Mouse (Mus musculus) adrenal gland, adult (tissue): Measurements from ENCODE around the gene Map3k1.

Experiments used
- DNase-seq, 2 experiments: peaks; one replicate each; pipeline ENCODE4 v3.0.0; 2022 to 2023; ENCODE audit warnings: low spot score in 1 of 2; ENCODE audit not compliant: inconsistent age in 2 of 2

Gene Map3k1

DNA sequence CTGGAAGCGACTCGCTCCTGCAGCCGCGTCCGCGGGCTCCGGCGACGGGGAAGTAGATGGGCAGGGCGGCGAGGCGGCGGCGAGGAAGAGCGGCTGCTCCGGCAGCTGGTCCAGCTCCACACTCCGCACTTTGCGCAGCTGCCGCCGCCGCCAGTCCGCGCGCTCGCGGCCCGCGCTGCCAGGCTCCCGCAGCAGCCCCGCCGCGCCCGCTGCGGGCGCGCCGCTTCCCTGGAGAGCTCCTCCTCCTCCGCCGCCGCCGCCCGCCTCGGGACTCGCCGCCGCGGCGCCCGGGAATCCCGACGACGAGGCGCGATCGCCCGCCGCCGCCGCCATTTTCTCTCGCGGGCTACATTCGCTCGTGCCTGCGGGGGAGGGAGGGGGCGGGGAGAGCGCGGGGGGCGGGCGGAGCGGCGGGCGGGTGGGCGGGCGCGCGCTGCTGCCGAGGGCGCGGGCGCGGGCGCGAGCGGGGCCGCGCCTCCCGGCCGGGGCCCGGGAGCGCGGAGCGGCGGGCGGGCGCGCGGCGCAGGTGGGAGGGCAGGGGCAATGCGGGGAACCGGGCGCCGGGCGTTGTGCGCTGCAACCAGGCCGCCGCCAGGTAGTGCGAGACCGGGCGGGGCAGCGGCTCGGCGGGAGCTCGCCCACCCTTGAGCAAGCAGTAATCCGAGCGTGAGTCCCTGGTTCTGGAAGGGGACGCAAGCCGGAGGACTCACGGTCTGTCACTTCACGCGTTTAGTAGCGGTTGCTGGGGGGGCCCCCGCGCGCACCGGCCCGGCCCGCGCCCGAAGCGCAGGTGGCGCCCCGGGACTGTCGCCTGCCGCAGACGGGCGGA, at the start of gene Map3k1:
Gene Map3k1 (minus strand): TSS at position 357 of the 829 bp plus-strand sequence.
- peak; percentile 82 to 93 for DNase-seq

DNA sequence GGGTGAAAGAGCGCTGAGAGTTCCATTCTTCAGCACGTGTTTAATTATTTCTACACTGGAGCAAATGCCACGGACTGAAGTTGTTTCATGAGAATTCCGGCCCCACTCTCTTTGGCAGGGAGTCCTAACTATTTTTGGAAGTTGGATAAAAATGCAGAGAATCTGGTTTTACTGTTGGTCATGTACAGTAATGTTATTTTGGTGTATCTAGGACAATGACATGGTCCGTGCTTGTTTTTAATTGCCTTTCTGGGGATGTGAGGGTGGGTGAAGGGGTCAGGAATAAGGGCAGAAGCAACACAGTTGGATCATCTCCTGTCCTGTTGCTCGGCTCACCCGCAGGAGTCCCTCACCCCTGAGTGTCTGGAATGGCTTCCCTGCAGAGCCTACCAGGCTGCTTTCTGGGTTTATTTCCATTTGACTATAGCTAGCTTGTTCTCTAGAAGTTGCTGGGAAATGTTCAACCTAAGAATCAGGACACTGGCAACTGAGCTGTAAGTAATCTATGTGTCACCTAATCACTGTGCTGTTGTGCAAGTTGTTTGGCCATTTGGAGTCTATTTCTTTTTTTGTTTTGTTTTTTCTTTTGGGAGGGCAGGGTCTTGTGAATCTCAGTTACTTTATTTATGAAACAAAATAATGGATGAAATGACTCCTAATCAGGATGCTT, 48.1 kb upstream of the Map3k1 start:
- DNase-seq = peak in 1 of 2 experiments; percentile 48

DNA sequence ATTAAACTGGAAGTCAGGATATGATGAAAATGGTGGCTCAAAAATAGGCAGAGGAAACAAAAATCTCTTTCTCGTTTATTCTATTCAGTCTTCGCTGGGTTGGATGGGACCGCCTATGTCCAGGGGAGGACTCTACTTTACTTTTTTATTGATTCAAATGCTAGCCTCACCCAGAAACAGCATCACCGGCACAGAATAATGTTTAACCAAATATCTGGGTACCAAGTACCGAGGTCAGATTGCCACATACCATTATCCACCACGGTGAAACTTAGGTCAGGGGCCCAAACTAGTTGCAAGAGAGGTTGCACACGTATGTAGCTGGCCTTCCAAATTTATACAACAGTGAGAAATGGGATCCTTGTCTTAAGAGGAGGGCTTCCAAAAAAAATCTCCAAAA, 47.4 kb upstream of the Map3k1 start:
- DNase-seq = peak in 1 of 2 experiments; percentile 28

DNA sequence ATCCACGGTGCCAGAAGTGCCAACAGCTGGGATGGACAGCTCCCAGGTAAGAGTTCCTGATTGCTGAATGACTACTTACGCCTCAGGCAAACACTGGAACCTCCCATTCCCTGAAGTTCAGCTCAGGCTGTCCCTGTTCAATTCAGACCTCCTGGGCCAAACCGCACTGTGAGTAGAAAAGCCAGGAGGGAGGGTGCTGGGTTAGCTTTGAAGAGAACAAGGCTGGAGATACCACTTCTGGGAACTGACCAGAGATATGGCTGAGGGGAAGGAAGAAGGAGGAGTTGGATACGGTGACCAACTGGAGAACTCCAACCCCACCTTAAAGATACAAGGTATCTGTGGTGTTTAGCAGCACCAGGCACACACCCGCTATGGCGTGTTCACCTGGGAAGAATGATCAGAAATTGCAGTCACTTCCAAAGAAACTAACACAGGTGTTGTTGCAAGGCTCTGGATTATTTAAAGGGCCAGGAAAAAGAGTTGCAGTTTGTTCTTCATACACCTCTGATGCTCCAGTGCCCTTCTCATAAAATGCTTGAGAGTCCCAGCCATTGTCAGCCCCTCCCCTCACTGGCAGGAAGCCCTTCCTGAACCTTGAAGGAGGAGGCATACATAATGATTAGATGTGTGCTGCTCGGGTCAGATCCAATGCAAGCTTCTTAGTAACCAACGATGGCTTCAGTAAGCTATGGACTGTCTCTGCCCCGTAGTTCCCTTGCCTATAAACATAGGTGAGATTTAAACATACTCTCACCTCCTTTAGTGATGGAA, 43.8 kb upstream of the Map3k1 start:
- no peak for DNase-seq

DNA sequence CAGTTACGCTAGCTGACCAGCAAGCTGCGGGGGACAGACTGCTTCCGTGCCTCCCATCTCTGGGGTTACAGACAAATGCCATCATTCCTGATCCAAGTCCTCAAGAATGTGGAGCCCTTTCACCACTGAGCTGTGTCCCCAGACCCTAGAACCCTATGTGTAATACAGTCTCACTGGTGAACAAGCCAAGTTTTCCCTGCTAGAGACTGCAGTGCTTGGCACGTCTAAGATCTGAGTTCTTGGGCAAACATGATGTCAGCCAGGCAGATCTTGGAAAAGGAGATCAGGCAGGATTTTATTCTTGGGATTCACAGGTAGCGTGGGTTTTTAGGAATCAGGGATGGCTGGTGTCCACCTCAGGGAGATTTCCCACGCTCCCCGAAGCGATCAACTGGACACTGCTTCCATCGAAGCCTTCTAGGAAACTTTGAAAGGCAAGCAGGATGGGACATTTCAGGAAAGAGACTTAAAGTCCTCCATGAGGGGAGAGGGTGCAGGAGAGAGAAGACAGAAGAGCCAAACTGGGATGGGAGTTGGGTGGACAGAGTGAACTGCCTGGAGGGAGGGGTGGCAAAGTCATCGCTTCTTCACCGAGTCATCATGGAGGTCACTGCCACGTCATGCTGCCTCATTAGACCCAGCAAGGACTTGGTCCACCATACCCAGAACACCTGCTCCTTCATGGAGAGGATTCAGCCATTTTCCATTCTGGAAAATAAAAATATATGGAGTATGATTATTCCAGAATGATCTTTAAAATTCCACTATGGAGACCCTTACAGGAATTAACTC, 41.4 kb upstream of the Map3k1 start:
- DNase-seq = no peak

DNA sequence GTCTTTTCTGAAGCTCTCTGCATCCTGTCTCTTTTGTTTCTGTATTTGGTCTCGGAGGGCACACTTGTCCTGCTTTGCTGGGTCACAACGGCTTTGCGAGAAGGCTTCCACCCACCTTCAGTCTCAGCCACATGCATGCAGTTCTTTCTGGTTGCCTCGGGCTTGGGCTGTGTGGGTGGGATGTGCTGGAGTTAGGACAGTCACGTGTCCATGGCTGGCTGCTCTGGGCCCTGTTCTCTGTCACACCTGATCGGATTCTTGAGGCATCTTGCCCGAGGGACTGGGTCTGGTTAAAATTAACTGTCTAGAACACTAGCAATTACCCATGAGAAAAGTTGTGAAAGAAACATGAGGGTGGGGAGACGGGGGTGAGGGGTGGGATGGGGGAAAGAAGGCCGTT, 36.7 kb upstream of the Map3k1 start:
- DNase-seq = no peak

DNA sequence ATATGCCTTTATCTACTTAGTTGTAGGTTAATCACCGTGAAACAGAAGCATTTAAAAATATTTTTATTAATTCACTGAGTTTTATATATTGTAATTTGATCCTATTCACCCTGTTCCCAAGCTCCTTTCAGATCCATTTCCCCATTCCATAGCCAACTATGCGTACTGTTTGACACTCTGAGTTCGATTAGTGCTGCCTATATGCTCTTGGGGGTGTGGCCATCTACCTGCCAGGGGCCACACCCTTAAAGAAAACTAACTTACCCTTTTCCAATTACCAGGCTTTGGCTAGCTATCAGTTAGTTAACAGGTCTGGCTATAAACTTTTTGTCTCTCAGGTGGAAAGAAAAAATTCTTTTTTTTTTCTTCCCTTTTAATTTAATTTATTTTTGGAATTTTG, 35.5 kb upstream of the Map3k1 start:
- DNase-seq = no peak

DNA sequence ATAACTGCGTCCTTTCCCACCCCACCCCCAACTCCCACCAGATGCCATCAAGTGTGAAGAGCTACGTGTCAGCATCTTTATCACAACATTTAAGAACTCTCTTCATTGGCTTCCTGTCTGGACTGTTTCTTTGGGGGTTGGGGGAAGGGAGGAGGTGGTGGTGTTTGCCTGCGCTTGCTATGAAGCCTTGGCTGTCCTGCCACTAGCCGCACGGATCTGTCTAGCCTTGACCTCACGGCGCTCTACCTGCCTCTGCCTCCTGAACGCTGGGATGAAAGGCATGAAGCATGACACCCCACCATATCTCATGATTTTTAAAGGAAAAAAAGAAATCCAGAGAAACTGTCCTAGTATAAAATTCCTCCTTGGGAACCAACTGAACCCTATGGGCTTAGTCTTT, 27.0 kb upstream of the Map3k1 start:
- no peak for DNase-seq

DNA sequence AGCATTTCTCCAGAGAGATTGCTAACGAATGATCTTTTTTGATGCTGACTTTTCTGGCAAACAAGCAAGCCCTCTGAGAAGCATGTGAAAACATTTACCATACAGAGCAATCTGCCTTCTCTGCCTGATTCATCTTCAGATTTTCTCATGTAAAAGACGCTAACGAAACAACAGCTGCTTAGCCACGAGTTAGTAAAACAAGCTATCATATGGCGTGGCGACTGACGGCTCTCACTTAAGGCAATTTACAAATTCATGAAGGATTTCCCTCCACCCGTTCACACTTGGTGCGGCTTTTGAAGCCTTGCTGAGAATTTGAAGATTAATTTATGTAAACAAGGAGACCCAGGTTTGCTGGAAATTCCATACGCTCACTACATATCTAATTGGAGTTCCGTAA, 25.8 kb upstream of the Map3k1 start:
- no peak for DNase-seq

DNA sequence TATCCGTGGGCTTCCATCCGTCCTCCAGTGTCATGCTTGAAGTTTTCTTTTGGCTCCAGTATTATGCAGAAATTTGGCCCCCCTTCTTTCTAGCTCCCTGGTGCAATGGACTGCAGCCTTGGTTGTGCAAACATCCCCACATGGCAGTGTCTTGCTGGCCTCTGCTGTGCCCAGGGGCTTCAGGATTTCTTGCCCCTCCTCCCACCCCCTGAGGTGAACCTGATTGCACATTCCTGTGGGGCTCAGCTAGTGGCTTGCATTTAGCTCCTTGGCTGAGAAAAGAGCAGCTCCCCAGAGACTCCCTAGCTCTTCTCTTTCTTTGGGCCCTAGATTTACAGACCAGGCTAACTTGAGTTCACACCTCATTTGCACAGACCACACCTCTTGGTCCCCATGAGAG, 20.7 kb upstream of the Map3k1 start:
- peak in 1 of 2 experiments; percentile 48 for DNase-seq

DNA sequence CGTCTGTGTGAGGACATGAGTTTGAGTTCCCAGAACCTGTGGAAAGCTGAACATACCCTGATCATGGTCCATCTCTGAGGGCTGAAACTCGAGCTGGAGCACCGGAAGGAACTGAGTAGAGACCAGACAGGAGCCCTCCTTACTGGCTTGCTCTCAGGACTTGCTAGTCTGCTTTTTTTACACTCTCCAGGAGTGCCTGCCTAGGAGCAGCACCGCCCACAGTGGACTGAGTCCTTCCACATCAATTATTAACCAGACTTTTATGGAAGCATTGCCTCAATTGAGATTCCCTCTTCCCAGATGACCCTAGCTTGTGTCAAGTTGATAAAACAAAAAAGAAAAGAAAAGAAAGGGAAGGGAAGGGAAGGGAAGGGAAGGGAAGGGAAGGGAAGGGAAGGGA, 18.7 kb upstream of the Map3k1 start:
- no peak for DNase-seq

DNA sequence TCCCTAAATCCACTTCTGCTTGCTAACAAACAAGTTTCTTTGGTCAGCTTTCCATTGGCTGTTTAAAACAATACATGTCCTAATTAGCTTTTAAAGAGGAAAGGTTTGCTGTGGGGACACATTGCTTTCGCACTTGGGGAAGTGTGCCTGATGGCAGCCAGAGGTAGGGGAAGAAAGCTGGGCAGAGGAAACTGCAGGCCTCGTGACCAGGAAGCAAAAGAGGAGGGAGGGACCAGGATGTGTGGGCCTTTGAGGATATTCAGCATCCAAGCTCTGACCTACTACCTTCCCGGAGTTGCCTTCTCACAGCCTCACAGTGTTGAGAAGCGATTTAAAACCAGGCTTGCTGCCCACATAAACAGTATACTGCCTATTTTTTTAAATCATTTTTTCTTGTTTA, 15.4 kb upstream of the Map3k1 start:
- no peak for DNase-seq

DNA sequence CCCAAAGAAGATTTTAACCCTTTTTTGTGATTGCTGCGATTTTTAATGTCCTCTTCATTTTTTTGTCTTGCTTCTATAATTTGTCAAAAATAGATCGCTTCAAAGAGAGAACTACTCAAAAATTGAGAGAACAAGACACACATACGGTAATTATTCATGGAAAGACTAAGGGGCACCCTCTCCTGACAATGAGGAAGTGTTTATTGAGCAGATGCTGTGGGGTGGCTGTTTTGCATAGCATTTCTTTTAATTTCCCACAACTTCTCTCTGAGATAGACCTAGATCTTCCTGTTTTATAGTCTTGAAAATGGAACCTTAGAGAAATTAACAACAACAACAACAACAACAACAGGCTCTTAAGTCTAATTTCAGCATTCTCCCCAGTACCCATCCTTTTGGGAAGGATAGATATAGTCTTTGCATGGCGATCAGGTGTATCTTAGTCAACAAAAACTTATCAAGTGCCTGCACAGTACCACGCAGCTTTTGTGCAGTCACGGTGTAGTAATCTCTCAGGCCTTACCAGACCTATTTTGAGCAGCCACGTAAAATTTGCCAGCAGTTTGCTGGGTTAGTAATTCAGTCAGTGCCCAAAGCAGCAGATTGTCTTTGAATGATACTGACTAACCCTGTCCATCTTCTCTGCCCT, 13.1 kb upstream of the Map3k1 start:
- no peak for DNase-seq

DNA sequence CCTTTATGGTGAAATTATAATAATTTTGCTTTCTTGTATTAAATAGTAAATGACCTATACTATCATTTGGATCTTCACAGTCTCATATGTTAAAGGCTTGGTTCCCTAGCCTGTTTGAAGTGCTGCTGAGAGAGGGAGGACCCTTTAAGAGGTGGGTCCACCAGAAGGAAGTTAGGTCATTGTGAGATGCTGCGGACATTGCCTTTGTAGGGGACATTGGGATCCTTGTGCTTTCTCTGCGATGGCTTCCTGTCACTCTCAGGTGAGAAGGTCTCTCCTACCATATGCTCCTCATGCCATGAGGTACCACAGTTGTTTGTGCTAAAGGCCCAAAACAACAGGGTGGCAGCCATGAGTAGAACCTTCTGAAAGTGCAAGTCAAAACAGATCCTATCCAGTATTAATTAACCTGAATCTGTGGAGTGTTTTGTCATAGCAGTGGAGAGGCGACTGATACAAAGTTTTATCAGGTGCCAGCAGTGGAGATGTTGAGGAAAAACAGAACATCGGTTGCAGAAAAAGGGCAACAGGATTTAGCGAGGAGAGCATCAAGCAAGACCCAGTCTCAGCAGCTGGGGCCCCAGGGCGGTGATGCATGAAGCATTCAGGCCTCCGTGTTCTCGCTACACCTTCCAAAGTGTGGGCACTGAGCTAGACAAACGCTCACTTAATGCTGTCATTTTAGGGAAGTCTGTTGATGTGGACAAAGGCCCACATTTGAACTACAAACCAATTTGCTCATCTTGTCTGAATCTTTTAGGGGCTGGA, 11.0 kb upstream of the Map3k1 start:
- no peak for DNase-seq

DNA sequence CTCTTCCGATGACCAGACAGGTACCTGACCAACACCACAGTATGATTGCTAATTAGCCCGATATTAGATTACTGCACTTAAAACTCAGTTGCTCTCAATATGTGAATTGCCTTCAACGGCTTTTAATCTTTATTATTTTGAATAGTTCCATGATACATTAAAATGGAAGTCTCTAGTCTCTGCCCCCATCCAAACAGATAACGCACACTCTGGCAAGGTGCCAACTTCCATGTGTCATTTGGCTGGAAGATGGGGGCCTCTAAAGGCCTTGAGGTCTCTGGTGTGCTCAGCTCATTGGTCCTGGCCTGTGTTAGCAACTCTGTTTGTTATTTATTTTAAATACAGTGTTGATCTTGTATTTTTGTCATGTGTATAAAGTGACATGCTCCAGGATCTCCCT, 10.3 kb upstream of the Map3k1 start:
- DNase-seq = peak; percentile 30 to 60

DNA sequence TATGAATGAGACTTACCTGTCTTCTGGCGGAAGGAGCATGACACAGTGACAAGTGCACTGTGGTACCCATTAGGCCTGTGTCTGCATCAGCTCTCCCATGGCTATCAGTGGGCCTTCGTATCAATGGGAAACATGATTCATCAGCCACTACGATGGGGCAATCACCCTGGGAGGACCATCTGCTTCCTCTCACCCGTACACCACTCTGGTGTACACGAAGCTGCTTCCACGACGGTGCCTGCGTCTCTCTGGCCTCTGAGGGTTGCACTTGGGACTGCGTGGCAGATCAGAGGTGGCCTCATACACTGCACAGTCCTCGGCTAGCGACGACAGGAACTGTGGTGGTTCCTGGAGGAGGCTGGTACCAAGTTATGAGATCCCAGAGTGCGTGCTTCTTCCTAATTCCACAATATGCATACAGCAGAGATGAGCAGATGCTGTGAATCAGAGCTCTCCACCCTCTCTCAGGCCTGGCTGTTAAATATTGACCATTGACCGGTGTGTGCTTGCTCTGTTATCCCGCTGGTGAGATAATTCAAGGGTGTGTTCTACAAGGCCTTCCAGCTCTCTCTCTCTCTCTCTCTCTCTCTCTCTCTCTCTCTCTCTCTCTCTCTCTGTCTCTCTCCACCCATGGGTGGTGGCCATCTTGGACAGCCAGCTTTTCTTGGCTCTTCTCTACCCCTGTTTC, 9.6 kb upstream of the Map3k1 start:
- no peak for DNase-seq

DNA sequence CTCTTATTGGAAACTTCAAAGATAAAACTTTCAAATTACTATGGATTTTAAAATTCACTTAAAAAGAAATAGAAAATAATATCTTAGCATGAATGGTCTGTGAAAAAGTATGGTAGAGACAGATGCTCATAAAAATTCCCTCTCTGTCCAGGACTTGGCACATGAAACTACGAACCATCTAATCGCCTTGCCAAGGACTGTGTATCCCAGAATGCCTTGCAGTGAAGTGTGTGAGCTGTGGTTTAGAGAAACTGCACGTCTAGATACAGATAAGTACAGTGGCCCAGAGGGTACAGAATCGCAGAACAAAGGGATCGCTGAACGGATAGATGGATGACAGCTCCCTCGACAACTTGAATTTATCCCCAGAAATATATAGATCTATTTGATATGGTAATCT, 9.0 kb upstream of the Map3k1 start:
- DNase-seq = no peak

DNA sequence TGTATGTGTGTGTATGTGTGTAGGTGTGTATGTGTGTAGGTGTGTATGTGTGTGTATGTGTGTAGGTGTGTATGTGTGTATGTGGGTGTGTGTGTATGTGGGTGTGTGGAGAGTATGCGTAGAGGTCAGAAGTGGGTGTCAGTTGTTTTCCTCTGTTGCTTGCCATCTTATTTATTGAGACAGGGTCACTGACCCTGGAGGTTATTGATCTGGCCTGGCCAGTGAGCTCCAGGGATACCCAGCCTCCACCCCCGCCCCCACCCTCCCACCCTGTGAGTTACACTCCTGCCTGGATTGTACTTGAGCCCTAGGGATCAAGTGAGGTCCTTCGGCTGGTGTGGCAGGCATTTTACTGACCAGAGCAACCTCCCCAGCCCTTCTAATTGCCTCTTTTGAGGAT, 7.6 kb upstream of the Map3k1 start:
- DNase-seq = no peak

DNA sequence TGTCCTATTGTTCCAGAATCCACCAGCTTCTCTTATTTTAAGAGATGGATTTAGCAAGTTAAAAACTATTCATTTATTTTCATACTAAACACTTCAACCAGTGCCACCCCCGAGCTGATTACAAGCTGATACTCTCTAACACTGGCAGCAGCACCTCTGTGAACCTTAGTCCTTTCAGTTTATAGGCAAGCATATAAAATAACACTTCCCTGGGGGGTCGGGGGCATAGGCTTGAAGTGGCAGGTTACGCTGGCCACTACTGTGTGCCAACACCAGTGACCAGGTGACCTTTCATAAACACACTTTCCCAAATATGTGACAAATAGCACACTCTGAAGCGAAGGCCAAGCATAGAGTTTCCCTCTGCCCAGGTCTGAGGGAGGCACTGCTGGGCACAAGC, 6.7 kb upstream of the Map3k1 start:
- DNase-seq = no peak
